Mouse (Mus musculus) left cerebral cortex, adult 2 months (tissue): Measurements from ENCODE around the gene Sfmbt1. TPM values are rescaled to one million over a fixed set of nuclear protein-coding genes. Genes with fewer than 3 reads are reported as not detected.

ENCODE experiments used
- DNase-seq, 2 experiments: peaks; one replicate each; pipeline ENCODE4 v3.0.0; 2021 to 2022; ENCODE audit warnings: low spot score in 2 of 2, mixed read lengths in 1 of 2; ENCODE audit errors: extremely low spot score in 1 of 2
- H3K27ac ChIP-seq: fragments of 200-600 bp; 2 replicates; pipeline ENCODE4 v1.8.1; 2022
- H3K4me3 ChIP-seq: fragments of 200-600 bp; 2 replicates; pipeline ENCODE4 v1.8.1; 2022
- CTCF ChIP-seq: fragments of 200-600 bp; IDR thresholded peaks from 2 replicates; pipeline ENCODE4 v1.8.1; 2022; ENCODE audit warnings: antibody characterized with exemption, mild to moderate bottlenecking, moderate library complexity
- intact Hi-C: fragments of 180-260 bp; cut with DNase I; formaldehyde crosslinking; loops from one replicate; pipeline ENCODE4 v1.15.1; 2025
- total RNA-seq, 2 experiments: library from RNA; stranded (reverse); gene quantifications; 2 replicates each; pipeline ENCODE4 v1.2.3; 2021

The Sfmbt1 gene
- total RNA-seq, 2 experiments from 2014 or later, result 38.4 to 38.8 TPM

- DNase-seq, result no peak
- H3K27ac ChIP-seq, result no peak overlapping the region
- intact Hi-C loops, result loop anchor here (10.0 kb wide), 1 partner anchor 145 kb away; no protein-coding TSS in a partner anchor
- no peak overlapping the region for H3K4me3 ChIP-seq
- no peak for TF ChIP-seq CTCF
Measured at GRCm38 (mm10) chr14:30719514-30719913, 4.9 kb downstream of the Sfmbt1 start.

DNA sequence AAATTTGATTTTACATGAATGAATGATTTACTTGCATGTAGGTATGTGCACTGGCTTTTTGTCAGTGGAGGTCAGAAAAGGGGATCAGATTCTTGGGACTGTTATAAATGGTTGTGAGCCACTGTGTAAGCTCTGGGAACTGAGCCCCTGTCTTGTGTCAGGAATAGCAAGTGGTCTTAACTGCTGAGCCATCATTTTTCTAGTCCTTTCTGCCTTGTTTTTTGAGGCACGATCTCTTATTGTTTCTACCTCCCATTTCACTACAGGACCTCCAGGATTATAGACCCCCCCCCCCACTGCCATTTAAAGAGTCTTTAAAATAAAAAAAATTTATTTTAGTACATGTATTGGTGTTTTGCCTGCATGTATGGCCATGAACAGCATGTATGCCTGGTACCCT is 7.2 kb downstream of the Sfmbt1 start:
- Histone ChIP-seq H3K27ac (no peak overlapping the region), H3K4me3 (no peak overlapping the region)
- no peak for DNase-seq
- no peak for TF ChIP-seq CTCF
- intact Hi-C loops, result no loop called here

DNA sequence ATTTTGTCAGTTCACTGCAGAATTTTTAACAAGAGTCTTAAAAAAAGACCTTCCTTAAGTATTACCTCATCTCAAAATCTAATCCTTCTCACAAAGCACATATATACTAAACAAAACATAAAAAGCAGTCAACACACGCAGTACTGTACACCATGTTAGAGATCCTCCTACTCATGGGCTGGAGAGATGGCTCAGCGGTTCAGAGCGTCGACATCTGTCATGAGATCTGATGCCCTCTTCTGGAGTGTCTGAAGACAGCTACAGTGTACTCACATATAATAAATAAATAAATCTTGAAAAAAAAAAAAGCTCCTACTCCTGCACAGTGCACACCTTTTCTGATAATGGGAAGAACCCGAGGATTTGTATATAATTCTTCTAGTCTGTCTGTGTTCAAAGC is 7.8 kb downstream of the Sfmbt1 start:
- no peak for DNase-seq
- Histone ChIP-seq H3K4me3 (no peak overlapping the region), H3K27ac (no peak overlapping the region)
- TF ChIP-seq CTCF, result no peak; the same call in none of the 2 replicates
- intact Hi-C loops, result no loop called here

GRCm38 (mm10) chr14:30731896-30732295 is 17.2 kb downstream of the Sfmbt1 start:
- H3K4me3 ChIP-seq, result no peak overlapping the region
- DNase-seq, result no peak
- intact Hi-C loops, result no loop called here
- TF ChIP-seq CTCF, result no peak
- H3K27ac ChIP-seq, result no peak overlapping the region

GRCm38 (mm10) chr14:30734665-30735064 is 20.0 kb downstream of the Sfmbt1 start:
- H3K27ac ChIP-seq, result no peak overlapping the region
- no peak overlapping the region for H3K4me3 ChIP-seq
- intact Hi-C loops, result no loop called here
- DNase-seq, result no peak
- TF ChIP-seq CTCF, result no peak

- intact Hi-C loops, result no loop called here
- no peak for DNase-seq
- no peak for TF ChIP-seq CTCF
- Histone ChIP-seq H3K4me3 (no peak overlapping the region), H3K27ac (no peak overlapping the region)
Measured at GRCm38 (mm10) chr14:30735810-30736209, 21.2 kb downstream of the Sfmbt1 start.

GRCm38 (mm10) chr14:30736413-30736812 is 21.8 kb downstream of the Sfmbt1 start:
- Histone ChIP-seq H3K4me3 (no peak overlapping the region), H3K27ac (no peak overlapping the region)
- intact Hi-C loops, result no loop called here
- no peak for DNase-seq
- TF ChIP-seq CTCF, result no peak

DNA sequence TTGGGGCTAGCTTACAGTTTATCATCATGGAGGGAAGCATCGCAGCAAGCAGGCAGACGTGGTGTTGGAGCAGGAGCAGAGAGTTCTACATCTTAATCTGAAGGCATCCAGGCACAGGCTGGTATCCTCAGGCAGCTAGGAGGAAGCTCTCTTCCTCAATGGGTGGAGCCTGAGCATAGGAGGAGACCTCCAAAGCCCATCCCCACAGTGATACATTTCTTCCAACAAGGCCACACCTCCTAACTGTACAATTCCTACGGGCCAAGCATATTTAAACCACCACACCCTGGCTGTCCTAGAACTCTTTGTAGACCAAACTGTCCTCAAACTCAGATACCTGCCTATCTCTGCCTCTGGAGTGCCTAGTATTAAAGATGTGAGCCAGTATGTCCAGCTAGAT is 29.2 kb downstream of the Sfmbt1 start:
- H3K4me3 ChIP-seq, result no peak overlapping the region
- DNase-seq, result no peak
- intact Hi-C loops, result no loop called here
- no peak overlapping the region for H3K27ac ChIP-seq
- no peak for TF ChIP-seq CTCF

GRCm38 (mm10) chr14:30746160-30746559 is 31.5 kb downstream of the Sfmbt1 start:
- intact Hi-C loops, result no loop called here
- no peak for TF ChIP-seq CTCF
- DNase-seq, result no peak
- no peak overlapping the region for H3K4me3 ChIP-seq
- H3K27ac ChIP-seq, result no peak overlapping the region

- intact Hi-C loops, result no loop called here
Measured at GRCm38 (mm10) chr14:30757239-30757638, 42.6 kb downstream of the Sfmbt1 start.

GRCm38 (mm10) chr14:30761211-30761610 is 46.6 kb downstream of the Sfmbt1 start:
- intact Hi-C loops, result no loop called here
- Histone ChIP-seq H3K4me3 (no peak overlapping the region), H3K27ac (no peak overlapping the region)
- no peak for TF ChIP-seq CTCF
- no peak for DNase-seq

More at GRCm38 (mm10) chr14:30757239-30757638, 42.6 kb downstream of the Sfmbt1 start:
- TF ChIP-seq CTCF, result no peak
- no peak for DNase-seq
- Histone ChIP-seq H3K4me3 (no peak overlapping the region), H3K27ac (no peak overlapping the region)

DNA sequence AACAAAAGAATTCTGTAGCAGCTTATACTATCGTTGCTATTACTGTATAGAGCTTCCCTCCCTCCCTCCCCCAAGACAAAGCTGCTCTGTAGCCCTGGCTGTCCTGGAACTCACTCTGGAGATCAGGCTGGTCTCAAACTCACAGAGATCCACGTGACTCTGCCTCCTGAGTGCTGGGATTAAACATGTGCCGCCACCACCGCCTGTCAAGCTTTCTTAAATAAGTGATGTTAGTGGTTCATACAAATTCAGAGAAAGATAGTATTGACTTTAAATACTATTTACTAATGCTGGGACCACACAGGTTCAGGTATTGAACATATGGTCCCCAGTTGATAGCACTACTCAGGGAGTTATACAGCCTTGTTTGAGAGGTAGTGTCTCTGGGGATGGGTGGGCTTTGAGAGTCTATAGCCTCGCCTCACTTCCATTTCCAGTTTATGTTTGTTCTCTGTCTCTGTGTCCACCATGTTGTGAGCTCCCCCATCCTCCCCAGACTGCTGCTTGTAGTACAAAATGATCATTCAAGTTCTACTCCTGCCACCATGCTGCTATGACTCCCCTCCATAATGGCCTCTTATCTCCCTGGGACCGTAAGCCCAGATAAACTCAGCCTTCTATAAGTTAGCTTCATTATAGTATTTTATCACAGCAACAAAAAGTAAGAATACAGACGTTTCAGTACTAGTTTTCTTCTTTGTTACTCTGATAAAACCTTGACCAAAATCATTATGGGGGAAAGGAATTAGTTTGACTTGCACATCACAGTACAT is 47.7 kb downstream of the Sfmbt1 start:
- no peak for TF ChIP-seq CTCF
- intact Hi-C loops, result no loop called here

GRCm38 (mm10) chr14:30762904-30763568 is 48.4 kb downstream of the Sfmbt1 start:
- TF ChIP-seq CTCF, result no peak
- no peak for DNase-seq
- H3K27ac ChIP-seq, result no peak overlapping the region
- no peak overlapping the region for H3K4me3 ChIP-seq
- intact Hi-C loops, result no loop called here

More for the DNA sequence above, 47.7 kb downstream of the Sfmbt1 start:
- DNase-seq, result no peak
- no peak overlapping the region for H3K4me3 ChIP-seq
- H3K27ac ChIP-seq, result no peak overlapping the region
